Mouse (Mus musculus): ENCODE measurements around the gene Efnb3. TPM values are rescaled to one million over a fixed set of nuclear protein-coding genes. Genes with fewer than 3 reads are reported as not detected.
A peak's percentile ranks its signal among the peaks of the same experiment; 100 is the strongest.

The Efnb3 gene
- under 1 TPM; 0.74 to 0.76 TPM for total RNA-seq (2021)
- long read RNA-seq, experiment 1, partial matches to known transcripts: 1 of 1 reads
- long read RNA-seq, experiment 1, other reads (novel, unspliced or antisense): 0 of 1 reads
- long read RNA-seq, experiment 2, partial matches to known transcripts: 1 of 1 reads
- long read RNA-seq, experiment 2, other reads (novel, unspliced or antisense): 0 of 1 reads

- DNase-seq (ENCODE audit: low spot score in 2 of 2): no peak
Measured at GRCm38 (mm10) chr11:69559851-69560765, at the start of gene Efnb3. TSS of gene Efnb3 (minus strand) at chr11:69560205.

GRCm38 (mm10) chr11:69609416-69609815 lies 49.4 kb upstream of the Efnb3 start:
- DNase-seq (ENCODE audit: low spot score in 2 of 2): no peak

- no peak for DNase-seq (ENCODE audit: low spot score in 2 of 2)
Measured at GRCm38 (mm10) chr11:69608525-69608924, 48.5 kb upstream of the Efnb3 start.

- no peak for DNase-seq (ENCODE audit: low spot score in 2 of 2)
Measured at GRCm38 (mm10) chr11:69606832-69607231, 46.8 kb upstream of the Efnb3 start.

- no peak for DNase-seq (ENCODE audit: low spot score in 2 of 2)
Measured at GRCm38 (mm10) chr11:69606491-69606795, 46.4 kb upstream of the Efnb3 start.

GRCm38 (mm10) chr11:69605726-69606490 lies 45.9 kb upstream of the Efnb3 start, which contains the start of gene Atp1b2:
TSS of gene Atp1b2 (minus strand) at chr11:69605942.
- DNase-seq (ENCODE audit: low spot score in 2 of 2): peak; percentile 61 to 67

GRCm38 (mm10) chr11:69604795-69605664 lies 45.0 kb upstream of the Efnb3 start:
- DNase-seq (ENCODE audit: low spot score in 2 of 2): peak; percentile 33 to 37

GRCm38 (mm10) chr11:69604347-69604746 lies 44.3 kb upstream of the Efnb3 start:
- no peak for DNase-seq (ENCODE audit: low spot score in 2 of 2)

GRCm38 (mm10) chr11:69603516-69603915 lies 43.5 kb upstream of the Efnb3 start:
- no peak for DNase-seq (ENCODE audit: low spot score in 2 of 2)

GRCm38 (mm10) chr11:69601768-69602167 lies 41.8 kb upstream of the Efnb3 start:
- DNase-seq (ENCODE audit: low spot score in 2 of 2): no peak

- DNase-seq (ENCODE audit: low spot score in 2 of 2): no peak
Measured at GRCm38 (mm10) chr11:69600098-69600497, 40.1 kb upstream of the Efnb3 start.

- DNase-seq (ENCODE audit: low spot score in 2 of 2): no peak
Measured at GRCm38 (mm10) chr11:69599436-69599835, 39.4 kb upstream of the Efnb3 start.

GRCm38 (mm10) chr11:69594853-69595252 lies 34.8 kb upstream of the Efnb3 start:
- DNase-seq (ENCODE audit: low spot score in 2 of 2): no peak

GRCm38 (mm10) chr11:69592799-69593198 lies 32.8 kb upstream of the Efnb3 start:
- DNase-seq (ENCODE audit: low spot score in 2 of 2): no peak

GRCm38 (mm10) chr11:69591899-69592637 lies 32.1 kb upstream of the Efnb3 start:
- DNase-seq (ENCODE audit: low spot score in 2 of 2): no peak

- DNase-seq (ENCODE audit: low spot score in 2 of 2): no peak
Measured at GRCm38 (mm10) chr11:69591424-69591823, 31.4 kb upstream of the Efnb3 start.

GRCm38 (mm10) chr11:69590622-69591021 lies 30.6 kb upstream of the Efnb3 start:
- no peak for DNase-seq (ENCODE audit: low spot score in 2 of 2)

- no peak for DNase-seq (ENCODE audit: low spot score in 2 of 2)
Measured at GRCm38 (mm10) chr11:69589207-69589834, 29.3 kb upstream of the Efnb3 start.

- DNase-seq (ENCODE audit: low spot score in 2 of 2): no peak
Measured at GRCm38 (mm10) chr11:69585718-69586325, 25.8 kb upstream of the Efnb3 start.

Data from adrenal gland, adult 18-20 months (tissue).